Mouse (Mus musculus) heart, embryonic 11.5 days (tissue): ENCODE measurements around the gene BC034090. TPM values are rescaled to one million over a fixed set of nuclear protein-coding genes. Genes with fewer than 3 reads are reported as not detected.

Source experiments
- ATAC-seq: fragments of 200-750 bp; cut with Nextera tagmentation; replicated peaks from 2 replicates; pipeline ENCODE4 v1.8.0; 2017; ENCODE audit warnings: moderate library complexity; ENCODE audit not compliant: insufficient number of reproducible peaks, low FRiP score, low TSS enrichment
- H3K27ac ChIP-seq: fragments of 300-500 bp; sonication (generic); 2 replicates; pipeline ENCODE4 v1.5.1; 2014; ENCODE audit warnings: mild to moderate bottlenecking, low read depth, low read length
- H3K27me3 ChIP-seq: fragments of 300-500 bp; sonication (generic); 2 replicates; pipeline ENCODE4 v1.6.1; 2014; ENCODE audit warnings: mild to moderate bottlenecking, low read length, mixed read lengths; ENCODE audit not compliant: control insufficient read depth, insufficient read depth
- H3K36me3 ChIP-seq: fragments of 300-500 bp; sonication (generic); 2 replicates; pipeline ENCODE4 v1.6.1; 2014; ENCODE audit warnings: mild to moderate bottlenecking, low read length, moderate library complexity, mixed read lengths; ENCODE audit not compliant: control insufficient read depth, insufficient read depth
- H3K4me1 ChIP-seq: fragments of 300-500 bp; sonication (generic); 2 replicates; pipeline ENCODE4 v1.6.1; 2014; ENCODE audit warnings: low read length; ENCODE audit not compliant: control insufficient read depth, insufficient read depth
- H3K4me2 ChIP-seq: fragments of 300-500 bp; sonication (generic); 2 replicates; pipeline ENCODE4 v1.6.1; 2014; ENCODE audit warnings: mild to moderate bottlenecking, moderate library complexity
- H3K4me3 ChIP-seq: fragments of 300-500 bp; sonication (generic); 2 replicates; pipeline ENCODE4 v1.5.1; 2014; ENCODE audit warnings: low read depth, low read length
- H3K9ac ChIP-seq: fragments of 300-500 bp; sonication (generic); 2 replicates; pipeline ENCODE4 v1.6.1; 2014; ENCODE audit warnings: mild to moderate bottlenecking, low read depth, low read length, moderate library complexity
- H3K9me3 ChIP-seq: fragments of 300-500 bp; sonication (generic); replicated peaks from 2 replicates; pipeline ENCODE4 v1.6.1; 2016; ENCODE audit warnings: low read length; ENCODE audit not compliant: control insufficient read depth
- WGBS: fragments of 180-500 bp; shearing (Covaris S2); extraction: QIAGEN DNeasy Blood & Tissue Kit; methylation state at CpG from one replicate; pipeline ENCODE4 v1.1.7; 2014; ENCODE audit not compliant: insufficient replicate concordance; 5-methylcytosine and 5-hydroxymethylcytosine counted together
- polyA plus RNA-seq: library from polyadenylated mRNA; unstranded; fragments of >200 nt; fragmentation: Nextera tagmentation; extraction: Ambion mirVana; gene quantifications from 2 replicates; pipeline ENCODE4 v1.2.1, GENCODE M21; 2014

BC034090 gene
- polyA plus RNA-seq, 1 experiment from 2014 or later: 5.4 TPM

DNA sequence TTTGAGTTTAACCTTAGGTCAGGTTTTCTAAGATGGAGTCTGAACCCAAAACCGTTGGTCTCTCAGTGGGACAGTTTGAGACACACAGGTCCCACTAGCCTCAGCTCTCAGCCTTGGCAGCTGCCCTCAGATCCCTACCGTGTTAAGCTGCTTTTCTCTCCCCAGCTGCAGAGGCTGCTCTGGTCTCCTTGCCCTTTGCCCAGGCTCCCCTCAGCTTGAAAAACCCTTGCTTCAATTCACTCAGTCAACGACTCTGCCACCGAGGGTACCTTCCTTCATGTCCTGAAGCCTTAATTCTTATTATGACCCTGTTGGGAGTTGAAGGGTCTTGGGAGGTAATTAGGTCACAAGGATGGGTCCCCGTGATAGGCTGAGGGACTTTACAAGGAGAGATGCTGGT lies 5.7 kb upstream of the BC034090 start:
- 50% methylated on average over 5 of the region's 5 CpGs for WGBS
- ATAC-seq: no peak

DNA sequence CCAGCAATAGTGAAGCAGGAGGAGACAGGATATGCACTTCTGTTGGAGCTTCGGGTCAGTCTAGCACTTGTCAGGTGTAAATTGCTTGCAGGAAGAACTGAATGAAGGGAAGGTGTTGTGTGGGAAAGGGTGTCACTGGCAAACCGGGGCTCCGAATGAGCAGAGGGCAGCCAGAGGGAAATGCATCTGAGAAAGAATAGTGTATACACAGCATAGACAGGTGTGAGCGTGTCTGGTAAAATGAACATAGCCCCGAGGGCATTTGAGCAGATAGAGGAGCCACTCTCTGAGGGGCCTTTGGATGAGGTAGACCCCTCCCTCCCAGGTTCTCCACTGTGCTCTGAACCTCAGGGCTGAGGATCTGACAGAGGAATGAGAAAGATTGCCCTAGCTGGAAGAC lies 3.8 kb upstream of the BC034090 start:
- 31% methylated on average over 5 of the region's 5 CpGs for WGBS
- 0 out of 2 replicates have a peak, but pooled peaks cover 3% of the 10 kb centered on the region for H3K27me3 ChIP-seq
- H3K4me2 ChIP-seq: no peak overlapping the region
- H3K9ac ChIP-seq: no peak overlapping the region
- no peak overlapping the region for H3K4me3 ChIP-seq
- H3K36me3 ChIP-seq: no peaks in the 10 kb centered on the region
- H3K4me1 ChIP-seq: peaks cover 8% of the 10 kb centered on the region
- no peak overlapping the region for H3K27ac ChIP-seq
- no peak for ATAC-seq
- H3K9me3 ChIP-seq: no peaks in the 10 kb centered on the region

More for the DNA sequence above, 5.7 kb upstream of the BC034090 start:
- H3K27me3 ChIP-seq: no peaks in the 10 kb centered on the region
- H3K4me1 ChIP-seq: peaks cover 6% of the 10 kb centered on the region
- H3K9me3 ChIP-seq: no peaks in the 10 kb centered on the region
- H3K36me3 ChIP-seq: no peaks in the 10 kb centered on the region
- H3K4me3 ChIP-seq: no peak overlapping the region
- H3K4me2 ChIP-seq: no peak overlapping the region
- H3K9ac ChIP-seq: no peak overlapping the region
- H3K27ac ChIP-seq: no peak overlapping the region

DNA sequence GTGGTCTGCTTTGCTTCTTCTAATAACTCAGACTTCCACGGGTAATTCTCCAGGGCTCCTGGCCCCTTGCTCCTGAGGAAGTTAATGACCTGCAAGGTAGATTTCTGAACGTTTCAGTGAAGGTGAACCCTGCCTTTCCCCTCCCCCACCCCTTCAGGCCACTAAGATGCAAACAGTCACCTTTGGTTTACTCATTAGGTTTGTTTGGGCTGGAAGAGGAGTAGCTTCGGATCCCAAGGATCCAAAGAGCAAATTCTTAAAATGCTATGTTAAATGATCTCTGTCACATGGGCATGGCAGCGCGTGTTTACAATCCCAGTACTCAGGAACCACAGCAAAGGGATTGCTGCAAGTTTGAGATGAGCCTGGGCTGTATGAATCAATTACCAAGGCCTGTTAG lies 3.2 kb upstream of the BC034090 start:
- no peak for ATAC-seq
- whole genome bisulfite sequencing: 25% methylated on average over 5 of the region's 5 CpGs
- H3K9ac ChIP-seq: no peak overlapping the region

DNA sequence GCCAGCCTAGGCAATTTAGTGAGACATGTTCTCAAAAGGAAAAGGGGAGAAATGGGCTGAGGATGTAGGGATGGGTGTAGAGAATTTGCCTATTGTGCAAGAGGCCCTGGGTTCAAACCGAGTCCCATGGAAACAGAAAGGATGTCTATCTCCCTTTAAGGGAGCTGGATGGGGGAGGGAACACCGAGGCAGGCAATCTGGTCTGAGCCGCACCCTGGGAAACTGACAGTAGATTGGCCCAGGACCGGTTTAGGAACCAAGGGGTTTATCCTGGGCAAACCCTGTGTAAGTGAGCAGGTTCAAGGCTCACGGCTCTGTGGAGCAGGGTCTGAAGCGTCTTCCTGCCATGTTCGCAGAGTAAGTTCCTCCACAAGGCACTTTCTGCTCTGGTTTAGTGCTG lies 1.3 kb upstream of the BC034090 start:
- Histone ChIP-seq H3K9me3 (no peaks in the 10 kb centered on the region), H3K27ac (no peak overlapping the region), H3K4me3 (peak overlapping the region; percentile 71), H3K4me1 (peaks cover 15% of the 10 kb centered on the region), H3K27me3 (0 out of 2 replicates have a peak, but pooled peaks cover 3% of the 10 kb centered on the region), H3K4me2 (peak overlapping the region; percentile 77), H3K36me3 (peaks cover 11% of the 10 kb centered on the region; the same call in 1 of the 2 replicates), H3K9ac (peak overlapping the region; percentile 96; the same call in 1 of the 2 replicates)
- WGBS: 59% methylated on average over 7 of the region's 7 CpGs
- ATAC-seq: no peak

More for the DNA sequence above, 3.2 kb upstream of the BC034090 start:
- Histone ChIP-seq H3K4me2 (no peak overlapping the region), H3K27ac (no peak overlapping the region), H3K9me3 (no peaks in the 10 kb centered on the region), H3K4me1 (peaks cover 10% of the 10 kb centered on the region), H3K27me3 (0 out of 2 replicates have a peak, but pooled peaks cover 3% of the 10 kb centered on the region), H3K4me3 (no peak overlapping the region), H3K36me3 (no peaks in the 10 kb centered on the region)

DNA sequence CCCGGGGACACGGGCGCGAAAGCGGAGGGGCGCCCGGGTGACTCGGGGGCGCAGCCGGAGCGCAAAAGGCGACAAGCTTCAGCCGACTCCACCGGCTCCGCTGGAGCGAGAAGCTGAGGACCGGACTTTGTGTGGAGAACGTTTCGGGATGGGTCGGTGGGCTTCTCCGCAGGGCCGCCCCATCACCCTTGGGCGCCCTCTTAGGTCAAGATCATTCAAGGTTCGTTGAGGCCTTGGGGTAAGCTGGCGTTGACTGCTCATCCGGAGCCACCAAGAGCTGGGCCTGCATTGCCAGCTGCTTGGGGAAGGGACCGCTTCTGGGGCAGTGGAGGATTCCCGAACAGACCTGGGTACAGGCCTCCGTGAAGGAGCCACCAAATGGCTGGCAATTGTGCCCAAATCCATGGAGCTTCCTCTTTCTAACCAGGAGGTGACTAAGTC lies 547 bp upstream of the BC034090 start:
- Histone ChIP-seq H3K9ac (peak overlapping the region; percentile 96), H3K27me3 (0 out of 2 replicates have a peak, but pooled peaks cover 3% of the 10 kb centered on the region), H3K4me2 (peak overlapping the region; percentile 77), H3K9me3 (no peaks in the 10 kb centered on the region), H3K36me3 (peaks cover 11% of the 10 kb centered on the region; the same call in 1 of the 2 replicates), H3K4me3 (peak overlapping the region; percentile 71), H3K27ac (peak overlapping the region; percentile 85), H3K4me1 (peaks cover 15% of the 10 kb centered on the region)
- 2% methylated on average over 29 of the region's 29 CpGs for WGBS
- no peak for ATAC-seq

DNA sequence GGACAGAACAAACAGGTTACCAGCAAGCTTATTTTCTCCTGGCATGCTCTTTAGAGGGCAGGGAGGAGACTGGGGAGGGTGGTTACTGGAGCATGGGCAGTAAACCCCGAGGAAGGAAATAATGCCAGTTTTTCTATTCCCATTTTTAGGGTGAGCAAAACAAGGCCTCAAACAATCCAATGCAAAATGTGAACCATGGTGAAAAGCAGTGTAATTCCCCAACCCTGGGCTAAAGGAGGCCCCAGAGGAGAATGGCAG lies 1.8 kb downstream of the BC034090 start:
- Histone ChIP-seq H3K27ac (no peak overlapping the region), H3K4me2 (no peak overlapping the region)
- 43% methylated on average over 1 of the region's 1 CpGs for WGBS

DNA sequence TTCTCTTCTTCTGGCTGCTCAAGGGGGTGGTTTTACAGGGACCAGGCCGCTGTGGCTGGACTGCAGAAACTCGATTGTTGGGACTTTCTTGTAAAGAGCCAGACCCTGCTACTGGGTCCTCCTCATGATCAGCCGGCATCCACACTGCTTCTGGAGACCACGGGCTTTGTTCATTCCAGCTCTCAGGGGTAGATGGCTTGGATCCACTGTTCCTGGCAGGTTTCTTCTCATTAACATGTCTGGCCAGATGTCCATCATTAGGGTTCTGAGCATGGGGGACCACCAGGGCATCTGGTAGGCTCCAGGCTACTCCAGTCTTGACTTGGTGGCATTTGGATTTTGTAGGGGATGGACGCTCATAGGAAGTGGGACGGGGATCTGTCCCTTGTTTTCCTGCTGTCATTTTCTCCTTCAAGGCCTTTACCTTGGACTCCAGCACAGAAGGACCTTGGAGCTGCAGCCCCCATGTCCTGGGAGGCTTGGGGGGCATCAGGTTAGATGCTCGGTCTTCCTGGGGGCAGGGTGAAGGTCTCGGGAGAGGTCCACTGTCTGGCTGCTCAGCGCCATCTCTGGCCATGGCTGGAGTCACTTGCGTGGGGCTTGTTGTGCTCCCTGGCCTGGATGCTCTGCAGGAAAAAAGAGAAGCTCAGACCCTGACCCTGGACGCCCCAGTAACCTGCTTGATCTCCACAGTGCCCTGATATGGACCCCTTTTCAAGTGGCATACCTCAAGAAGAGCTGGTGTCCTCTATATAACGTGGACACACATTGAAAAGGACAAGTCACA lies 2.4 kb downstream of the BC034090 start:
- Histone ChIP-seq H3K4me3 (no peak overlapping the region), H3K36me3 (peaks cover 11% of the 10 kb centered on the region; the same call in 1 of the 2 replicates), H3K9ac (no peak overlapping the region), H3K9me3 (no peaks in the 10 kb centered on the region), H3K27me3 (0 out of 2 replicates have a peak, but pooled peaks cover 3% of the 10 kb centered on the region), H3K27ac (no peak overlapping the region), H3K4me2 (no peak overlapping the region), H3K4me1 (peaks cover 33% of the 10 kb centered on the region)
- ATAC-seq: no peak
- WGBS: 72% methylated on average over 12 of the region's 12 CpGs

More for the DNA sequence above, 1.8 kb downstream of the BC034090 start:
- peaks cover 27% of the 10 kb centered on the region for H3K4me1 ChIP-seq
- H3K4me3 ChIP-seq: no peak overlapping the region
- H3K36me3 ChIP-seq: peaks cover 11% of the 10 kb centered on the region; the same call in 1 of the 2 replicates
- ATAC-seq: no peak
- 0 out of 2 replicates have a peak, but pooled peaks cover 3% of the 10 kb centered on the region for H3K27me3 ChIP-seq
- no peaks in the 10 kb centered on the region for H3K9me3 ChIP-seq
- no peak overlapping the region for H3K9ac ChIP-seq

DNA sequence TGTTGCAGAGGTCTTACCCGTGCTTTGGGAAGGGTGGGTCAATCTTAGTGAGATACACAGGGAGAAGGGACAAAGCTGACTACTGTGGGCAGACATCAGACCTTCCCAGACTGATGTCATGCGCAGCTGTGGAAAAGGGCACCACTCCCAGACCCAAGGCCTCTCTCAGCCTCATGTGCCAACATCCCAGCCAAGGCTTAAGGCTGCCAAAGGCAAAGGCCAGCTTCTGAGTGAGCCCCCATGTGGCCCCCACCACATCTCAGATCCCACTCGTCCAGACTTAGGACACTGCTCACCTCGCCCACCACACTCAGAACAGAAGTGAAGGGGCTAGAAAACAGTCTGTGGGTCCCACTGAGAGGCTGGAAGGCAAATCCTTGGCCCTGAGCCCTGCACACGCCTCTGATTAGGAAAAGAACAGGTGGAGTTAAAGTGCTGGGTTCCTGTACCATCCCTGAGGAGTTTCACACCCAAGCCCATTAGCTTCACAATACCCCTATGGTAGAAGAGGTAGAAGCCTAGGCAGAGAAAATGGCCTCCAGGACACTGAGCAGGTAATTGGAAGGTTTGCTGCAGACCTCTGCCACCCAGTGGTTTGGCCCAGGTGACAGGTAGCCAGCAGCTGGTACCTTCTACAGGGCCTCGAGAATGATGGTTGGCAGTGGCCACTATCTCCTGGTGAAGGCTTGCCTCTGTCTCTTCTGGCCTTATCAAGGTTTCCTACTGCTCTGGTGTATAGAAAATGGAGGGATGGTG lies 4.1 kb downstream of the BC034090 start:
- Histone ChIP-seq H3K4me1 (peaks cover 46% of the 10 kb centered on the region), H3K4me3 (no peak overlapping the region), H3K9ac (no peak overlapping the region), H3K27ac (no peak overlapping the region), H3K4me2 (no peak overlapping the region), H3K36me3 (peaks cover 11% of the 10 kb centered on the region; the same call in 1 of the 2 replicates), H3K27me3 (0 out of 2 replicates have a peak, but pooled peaks cover 3% of the 10 kb centered on the region), H3K9me3 (no peaks in the 10 kb centered on the region)
- 74% methylated on average over 6 of the region's 6 CpGs for whole genome bisulfite sequencing
- no peak for ATAC-seq
